Mouse (Mus musculus) C2C12 (cell line): ENCODE results near the gene Celf2.

Source experiments
- CTCF ChIP-seq: IDR thresholded peaks from one replicate; pipeline ENCODE4 v1.5.1; 2011; ENCODE audit not compliant: control insufficient read depth, insufficient read depth, insufficient read length
- MYOG ChIP-seq: IDR thresholded peaks from one replicate; pipeline ENCODE4 v1.6.1; 2011; ENCODE audit not compliant: control insufficient read depth, insufficient read length; ENCODE audit errors: extremely low read depth

- no peak for TF ChIP-seq CTCF
- TF ChIP-seq MYOG = no peak
Measured at GRCm38 (mm10) chr2:7040940-7041339, 468.4 kb downstream of the Celf2 start.
